Mouse (Mus musculus): ENCODE measurements at regions not wholly inside any gene's neighbourhood (a gene's known extent, or its start where the extent isn't known, plus 50 kb on each side); places are given as distances from the start of the nearest gene placed in this dataset.

GRCm38 (mm10) chr17:15269905-15270304 is 106.8 kb downstream of the Dll1 start:
- Histone ChIP-seq H3K4me1 (peaks cover 8% of the 10 kb centered on the region), H3K36me3 (no peaks in the 10 kb centered on the region), H3K27ac (no peak overlapping the region), H3K4me2 (no peak overlapping the region), H3K9ac (0 out of 2 replicates have a peak overlapping the region, but pooled peaks have one; percentile 12), H3K4me3 (no peak overlapping the region), H3K9me3 (no peaks in the 10 kb centered on the region), H3K27me3 (no peaks in the 10 kb centered on the region)
- WGBS = 70% methylated on average over 6 of the region's 6 CpGs
- ATAC-seq (ENCODE audit: insufficient number of reproducible peaks, insufficient read depth, low FRiP score, low TSS enrichment, low read depth) = no peak

- ATAC-seq (ENCODE audit: insufficient number of reproducible peaks, insufficient read depth, low FRiP score, low TSS enrichment, low read depth) = no peak
- H3K36me3 ChIP-seq = no peaks in the 10 kb centered on the region
- no peak overlapping the region for H3K27ac ChIP-seq
- no peak overlapping the region for H3K4me2 ChIP-seq
- no peaks in the 10 kb centered on the region for H3K9me3 ChIP-seq
- H3K9ac ChIP-seq = no peak overlapping the region
- peaks cover 8% of the 10 kb centered on the region for H3K4me1 ChIP-seq
- 66% methylated on average over 8 of the region's 8 CpGs for WGBS
- no peak overlapping the region for H3K4me3 ChIP-seq
- no peaks in the 10 kb centered on the region for H3K27me3 ChIP-seq
Measured at GRCm38 (mm10) chr17:15269056-15269612, 107.5 kb downstream of the Dll1 start.

GRCm38 (mm10) chr17:15267721-15268120 is 109.0 kb downstream of the Dll1 start:
- WGBS = 61% methylated on average over 7 of the region's 7 CpGs
- Histone ChIP-seq H3K4me2 (no peak overlapping the region), H3K9ac (no peak overlapping the region), H3K9me3 (no peaks in the 10 kb centered on the region), H3K36me3 (no peaks in the 10 kb centered on the region), H3K27me3 (no peaks in the 10 kb centered on the region), H3K4me3 (no peak overlapping the region), H3K27ac (no peak overlapping the region), H3K4me1 (peaks cover 8% of the 10 kb centered on the region)
- no peak for ATAC-seq (ENCODE audit: insufficient number of reproducible peaks, insufficient read depth, low FRiP score, low TSS enrichment, low read depth)

GRCm38 (mm10) chr17:15259427-15260101 is 117.1 kb downstream of the Dll1 start:
- H3K9me3 ChIP-seq = no peaks in the 10 kb centered on the region
- 41% methylated on average over 11 of the region's 11 CpGs for WGBS
- H3K27ac ChIP-seq = no peak overlapping the region
- H3K9ac ChIP-seq = no peak overlapping the region
- peak overlapping the region; percentile 14; the same call in 1 of the 2 replicates for H3K4me2 ChIP-seq
- H3K27me3 ChIP-seq = no peaks in the 10 kb centered on the region
- H3K36me3 ChIP-seq = no peaks in the 10 kb centered on the region
- peaks cover 7% of the 10 kb centered on the region for H3K4me1 ChIP-seq
- H3K4me3 ChIP-seq = no peak overlapping the region
- ATAC-seq (ENCODE audit: insufficient number of reproducible peaks, insufficient read depth, low FRiP score, low TSS enrichment, low read depth) = 0 out of 2 replicates have a peak, but pooled peaks have one; percentile 52

GRCm38 (mm10) chr17:15255874-15256273 is 120.8 kb downstream of the Dll1 start:
- ATAC-seq (ENCODE audit: insufficient number of reproducible peaks, insufficient read depth, low FRiP score, low TSS enrichment, low read depth) = no peak
- Histone ChIP-seq H3K4me3 (no peak overlapping the region), H3K4me1 (peaks cover 7% of the 10 kb centered on the region), H3K27ac (no peak overlapping the region), H3K4me2 (no peak overlapping the region), H3K9ac (no peak overlapping the region), H3K9me3 (no peaks in the 10 kb centered on the region), H3K36me3 (no peaks in the 10 kb centered on the region), H3K27me3 (no peaks in the 10 kb centered on the region)
- 85% methylated on average over 2 of the region's 2 CpGs for WGBS

GRCm38 (mm10) chr17:15253785-15254184 is 122.9 kb downstream of the Dll1 start:
- 83% methylated on average over 4 of the region's 4 CpGs for WGBS
- no peaks in the 10 kb centered on the region for H3K36me3 ChIP-seq
- ATAC-seq (ENCODE audit: insufficient number of reproducible peaks, insufficient read depth, low FRiP score, low TSS enrichment, low read depth) = no peak

GRCm38 (mm10) chr17:15253271-15253670 is 123.4 kb downstream of the Dll1 start:
- H3K4me2 ChIP-seq = no peak overlapping the region
- no peak overlapping the region for H3K9ac ChIP-seq
- H3K4me3 ChIP-seq = no peak overlapping the region
- no peaks in the 10 kb centered on the region for H3K27me3 ChIP-seq
- H3K36me3 ChIP-seq = no peaks in the 10 kb centered on the region
- WGBS = 85% methylated on average over 1 of the region's 1 CpGs
- ATAC-seq (ENCODE audit: insufficient number of reproducible peaks, insufficient read depth, low FRiP score, low TSS enrichment, low read depth) = no peak
- no peaks in the 10 kb centered on the region for H3K9me3 ChIP-seq
- H3K4me1 ChIP-seq = no peaks in the 10 kb centered on the region
- H3K27ac ChIP-seq = no peak overlapping the region

More at GRCm38 (mm10) chr17:15253785-15254184, 122.9 kb downstream of the Dll1 start:
- no peak overlapping the region for H3K4me2 ChIP-seq
- H3K27me3 ChIP-seq = no peaks in the 10 kb centered on the region
- H3K27ac ChIP-seq = no peak overlapping the region
- H3K9ac ChIP-seq = no peak overlapping the region
- H3K9me3 ChIP-seq = no peaks in the 10 kb centered on the region
- H3K4me1 ChIP-seq = no peaks in the 10 kb centered on the region
- no peak overlapping the region for H3K4me3 ChIP-seq

GRCm38 (mm10) chr17:15252187-15252586 is 124.5 kb downstream of the Dll1 start:
- no peak overlapping the region for H3K4me2 ChIP-seq
- peaks cover 5% of the 10 kb centered on the region; the same call in 1 of the 2 replicates for H3K27me3 ChIP-seq
- WGBS = 62% methylated on average over 2 of the region's 2 CpGs
- ATAC-seq (ENCODE audit: insufficient number of reproducible peaks, insufficient read depth, low FRiP score, low TSS enrichment, low read depth) = no peak
- H3K9ac ChIP-seq = no peak overlapping the region
- H3K4me3 ChIP-seq = no peak overlapping the region
- H3K36me3 ChIP-seq = no peaks in the 10 kb centered on the region
- H3K27ac ChIP-seq = no peak overlapping the region
- H3K4me1 ChIP-seq = peaks cover 7% of the 10 kb centered on the region
- H3K9me3 ChIP-seq = no peaks in the 10 kb centered on the region

- Histone ChIP-seq H3K27me3 (peaks cover 5% of the 10 kb centered on the region; the same call in 1 of the 2 replicates), H3K36me3 (no peaks in the 10 kb centered on the region), H3K9ac (no peak overlapping the region), H3K27ac (no peak overlapping the region), H3K9me3 (no peaks in the 10 kb centered on the region), H3K4me3 (no peak overlapping the region), H3K4me1 (peaks cover 7% of the 10 kb centered on the region), H3K4me2 (no peak overlapping the region)
- no peak for ATAC-seq (ENCODE audit: insufficient number of reproducible peaks, insufficient read depth, low FRiP score, low TSS enrichment, low read depth)
- WGBS = 66% methylated on average over 1 of the region's 1 CpGs
Measured at GRCm38 (mm10) chr17:15251641-15252040, 125.0 kb downstream of the Dll1 start.

- Histone ChIP-seq H3K36me3 (no peaks in the 10 kb centered on the region), H3K27ac (no peak overlapping the region), H3K9ac (no peak overlapping the region), H3K4me1 (peaks cover 7% of the 10 kb centered on the region), H3K4me2 (0 out of 2 replicates have a peak overlapping the region, but pooled peaks have one; percentile 37), H3K27me3 (peaks cover 5% of the 10 kb centered on the region; the same call in 1 of the 2 replicates), H3K4me3 (no peak overlapping the region), H3K9me3 (no peaks in the 10 kb centered on the region)
- 15% methylated on average over 4 of the region's 4 CpGs for WGBS
- no peak for ATAC-seq (ENCODE audit: insufficient number of reproducible peaks, insufficient read depth, low FRiP score, low TSS enrichment, low read depth)
Measured at GRCm38 (mm10) chr17:15248417-15248791, 128.3 kb downstream of the Dll1 start.

GRCm38 (mm10) chr17:15247546-15248416 is 128.9 kb downstream of the Dll1 start:
- 4% methylated on average over 20 of the region's 20 CpGs for WGBS
- H3K4me1 ChIP-seq = peaks cover 7% of the 10 kb centered on the region
- H3K27ac ChIP-seq = no peak overlapping the region
- peaks cover 5% of the 10 kb centered on the region; the same call in 1 of the 2 replicates for H3K27me3 ChIP-seq
- peak; percentile 67 for ATAC-seq (ENCODE audit: insufficient number of reproducible peaks, insufficient read depth, low FRiP score, low TSS enrichment, low read depth)
- peak overlapping the region; percentile 46; the same call in 1 of the 2 replicates for H3K9ac ChIP-seq
- no peak overlapping the region for H3K4me3 ChIP-seq
- H3K9me3 ChIP-seq = no peaks in the 10 kb centered on the region
- peak overlapping the region; percentile 37 for H3K4me2 ChIP-seq
- H3K36me3 ChIP-seq = no peaks in the 10 kb centered on the region

Measured in embryonic facial prominence, embryonic 13.5 days (tissue).